Mouse (Mus musculus) urinary bladder, postnatal 14 days (tissue): ENCODE results near the gene Gm42674.

ENCODE experiments used
- DNase-seq: peaks from one replicate; pipeline ENCODE4 v3.0.0; 2021; ENCODE audit warnings: low spot score

The Gm42674 gene

DNA sequence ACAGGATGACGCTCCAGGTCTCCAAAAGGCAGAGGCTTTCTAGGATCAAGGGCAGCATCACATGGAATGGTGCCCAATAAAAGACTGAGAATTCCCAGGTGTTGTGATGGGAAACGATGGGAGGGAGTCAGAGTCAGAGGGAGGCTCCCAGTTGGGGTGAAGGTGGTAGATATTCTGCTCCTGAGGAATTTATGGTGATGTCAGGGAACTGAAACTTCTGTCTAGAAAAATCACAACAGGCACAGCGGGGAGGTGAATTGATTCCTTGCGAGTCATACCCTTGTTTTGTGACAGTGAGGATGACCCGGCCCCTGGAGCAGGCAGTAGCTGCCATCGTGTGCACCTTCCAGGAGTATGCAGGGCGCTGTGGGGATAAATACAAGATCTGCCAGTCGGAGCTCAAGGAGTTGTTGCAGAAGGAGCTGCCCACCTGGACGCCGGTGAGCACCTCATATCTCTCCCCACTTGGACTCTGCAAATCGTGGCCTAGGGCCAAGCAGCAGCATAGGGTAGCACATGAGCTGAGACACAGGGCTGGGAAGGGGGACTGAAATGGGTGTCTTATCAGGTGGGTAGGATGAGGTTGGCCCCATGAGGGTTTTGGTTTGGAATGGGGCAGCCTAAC lies at the start of gene Gm42674:
Gm42674 (plus strand) TSS at position 419 of the 625 bp plus-strand sequence.
- DNase-seq, result peak; percentile 5

DNA sequence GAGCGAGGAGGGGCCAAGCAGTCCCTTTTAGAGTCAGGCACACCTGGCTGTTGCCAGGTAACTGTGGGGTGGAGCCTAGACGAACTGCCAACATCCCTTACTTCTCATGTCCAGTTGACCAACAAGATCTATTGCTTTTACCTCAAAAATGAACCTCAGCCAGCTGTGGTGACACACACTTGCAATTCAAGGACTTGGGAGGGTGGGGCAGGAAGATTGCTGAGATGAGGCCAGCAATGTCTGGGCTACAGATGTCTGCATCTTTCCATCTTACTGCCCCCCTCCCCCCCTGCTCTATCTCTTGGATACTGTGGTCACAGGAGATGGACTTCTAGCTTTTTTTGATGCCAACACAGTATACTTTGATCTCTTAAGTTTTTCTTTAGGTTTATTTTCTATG lies 49.5 kb upstream of the Gm42674 start:
- DNase-seq, result no peak

DNA sequence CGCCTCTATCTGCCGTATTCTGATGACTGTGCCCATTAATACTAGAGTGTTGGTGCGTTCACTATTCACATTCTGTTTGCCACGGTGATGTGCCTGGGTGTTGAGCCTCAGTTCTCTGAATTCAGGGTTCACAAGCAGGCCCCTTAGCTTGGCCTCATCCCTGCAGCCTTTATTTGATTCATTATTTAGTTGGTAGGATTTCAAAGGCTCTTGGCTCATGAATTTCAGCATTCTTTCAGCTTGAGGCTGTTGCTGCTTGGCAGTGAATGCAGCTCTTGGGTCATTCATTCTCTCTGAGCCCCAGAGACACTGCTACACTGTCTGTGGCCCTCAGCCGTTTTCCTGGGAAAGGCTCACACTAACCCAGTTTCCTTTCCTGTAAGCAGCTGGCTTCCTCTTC lies 45.8 kb upstream of the Gm42674 start:
- no peak for DNase-seq

- no peak for DNase-seq
Observed at GRCm38 (mm10) chr3:90560008-90560628, 41.6 kb upstream of the Gm42674 start, which contains the start of gene S100a3. Gene S100a3, plus strand, starts transcription at chr3:90560578.

- peak; percentile 35 for DNase-seq
Observed at GRCm38 (mm10) chr3:90574691-90575090, 27.0 kb upstream of the Gm42674 start.

GRCm38 (mm10) chr3:90575320-90575719 lies 26.4 kb upstream of the Gm42674 start:
- DNase-seq, result no peak

DNA sequence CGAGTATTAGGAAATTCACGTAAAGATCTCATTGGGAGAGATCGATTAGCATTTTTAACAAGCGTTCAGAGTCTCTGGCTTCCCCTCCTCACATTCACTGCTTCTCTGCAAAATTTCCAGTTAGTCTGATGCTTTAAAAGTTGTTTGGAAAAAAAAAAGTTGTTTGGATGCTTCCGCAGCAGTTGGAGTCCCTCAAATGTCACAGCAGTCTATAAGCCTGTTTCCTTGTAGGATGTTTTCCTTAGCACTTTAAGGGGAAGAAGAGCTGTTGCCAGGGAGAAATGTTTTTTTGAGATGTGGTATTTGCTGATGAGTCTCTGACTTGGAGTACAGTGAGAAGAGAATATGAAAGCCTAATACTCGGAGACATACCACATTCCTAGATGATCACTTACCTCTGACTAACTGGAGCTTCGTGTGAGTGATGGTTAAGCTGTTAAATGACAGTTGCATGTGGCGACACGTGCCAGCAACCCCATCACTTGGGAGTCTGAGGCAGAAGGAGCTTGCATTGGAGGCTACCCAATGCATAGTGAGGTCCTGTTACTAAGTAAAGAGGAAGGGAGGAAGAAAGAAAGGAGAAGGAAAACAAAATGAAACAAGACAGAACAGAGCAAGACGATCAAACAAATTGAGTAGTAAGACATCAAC lies 25.2 kb upstream of the Gm42674 start:
- no peak for DNase-seq

GRCm38 (mm10) chr3:90579433-90579832 lies 22.3 kb upstream of the Gm42674 start:
- DNase-seq, result no peak

DNA sequence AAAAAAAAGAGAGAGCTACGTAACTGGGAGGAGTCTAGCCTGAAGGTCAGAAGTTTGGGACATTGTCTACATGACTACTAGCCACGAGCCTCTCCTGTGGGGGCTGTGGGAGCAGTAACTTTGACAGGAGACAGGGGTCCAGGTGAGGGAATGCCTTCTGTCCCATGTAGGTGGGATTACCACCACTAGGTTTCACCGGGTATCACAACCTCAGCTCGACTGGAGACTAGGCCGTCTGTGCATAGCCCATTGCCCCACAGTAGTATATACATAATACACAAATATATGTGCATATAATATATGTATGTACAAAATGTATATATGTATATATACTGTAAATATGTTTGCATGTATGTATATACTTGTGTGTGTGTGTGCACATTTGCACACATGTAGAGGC lies 20.6 kb upstream of the Gm42674 start:
- DNase-seq, result no peak

DNA sequence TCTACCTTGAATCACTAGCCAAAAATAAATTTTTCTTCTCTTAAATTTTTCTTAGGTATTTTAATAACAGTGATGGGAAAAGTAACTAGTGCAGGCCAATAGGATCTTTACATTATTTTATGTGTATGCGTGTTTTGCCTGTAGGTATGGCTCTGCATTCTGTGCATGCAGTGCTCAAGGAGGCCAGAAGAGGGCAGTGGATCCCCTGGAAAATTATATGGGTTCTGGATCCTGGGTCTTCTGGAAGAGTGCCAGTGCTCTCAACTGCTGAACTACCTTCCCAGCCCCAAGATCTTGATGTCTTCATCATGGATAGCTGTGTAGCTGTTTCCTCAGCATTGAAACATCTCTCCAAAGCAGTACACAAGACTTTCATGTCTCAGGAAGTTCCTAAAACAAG lies 19.5 kb upstream of the Gm42674 start:
- no peak for DNase-seq

DNA sequence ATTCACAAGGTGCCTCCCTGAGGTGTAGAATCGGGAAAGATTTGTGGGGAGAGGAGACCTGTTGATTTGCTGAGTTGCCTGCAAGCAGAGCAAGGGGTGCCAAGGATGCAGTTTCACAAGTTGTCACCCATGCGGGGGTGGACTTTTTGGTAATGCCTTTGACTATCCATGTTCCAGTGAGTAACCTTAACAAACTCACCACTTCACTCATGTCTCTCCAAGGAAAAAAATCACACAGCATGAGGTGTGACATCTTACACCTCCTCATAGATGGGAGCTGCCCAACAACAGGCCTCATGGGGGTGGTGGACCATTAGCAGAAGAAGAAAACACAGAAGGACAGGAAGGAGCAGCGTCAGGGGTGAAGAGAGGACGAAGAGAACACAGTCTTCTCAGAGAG lies 19.1 kb upstream of the Gm42674 start:
- no peak for DNase-seq

DNA sequence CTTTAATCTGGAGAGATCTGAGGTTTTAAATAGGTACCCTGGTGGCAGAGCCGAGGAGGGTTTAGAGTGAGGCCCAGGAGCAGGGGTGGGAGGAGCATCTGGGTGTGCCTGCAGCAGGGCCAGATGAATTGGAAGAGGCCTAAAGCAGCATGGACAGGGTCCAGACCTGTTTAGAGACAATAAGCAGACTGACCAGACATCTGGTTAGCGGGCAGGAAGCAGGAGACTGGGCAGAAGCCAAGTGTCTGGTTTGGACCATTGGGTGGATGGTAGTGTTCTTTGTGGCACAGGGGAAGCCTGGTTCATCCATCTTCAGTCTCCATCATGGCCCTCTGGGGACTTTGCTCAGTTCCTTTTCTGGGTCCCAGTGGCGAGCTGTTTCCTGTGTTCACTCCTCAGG lies 17.8 kb upstream of the Gm42674 start:
- DNase-seq, result no peak

GRCm38 (mm10) chr3:90585595-90585994 lies 16.1 kb upstream of the Gm42674 start:
- DNase-seq, result peak; percentile 76

DNA sequence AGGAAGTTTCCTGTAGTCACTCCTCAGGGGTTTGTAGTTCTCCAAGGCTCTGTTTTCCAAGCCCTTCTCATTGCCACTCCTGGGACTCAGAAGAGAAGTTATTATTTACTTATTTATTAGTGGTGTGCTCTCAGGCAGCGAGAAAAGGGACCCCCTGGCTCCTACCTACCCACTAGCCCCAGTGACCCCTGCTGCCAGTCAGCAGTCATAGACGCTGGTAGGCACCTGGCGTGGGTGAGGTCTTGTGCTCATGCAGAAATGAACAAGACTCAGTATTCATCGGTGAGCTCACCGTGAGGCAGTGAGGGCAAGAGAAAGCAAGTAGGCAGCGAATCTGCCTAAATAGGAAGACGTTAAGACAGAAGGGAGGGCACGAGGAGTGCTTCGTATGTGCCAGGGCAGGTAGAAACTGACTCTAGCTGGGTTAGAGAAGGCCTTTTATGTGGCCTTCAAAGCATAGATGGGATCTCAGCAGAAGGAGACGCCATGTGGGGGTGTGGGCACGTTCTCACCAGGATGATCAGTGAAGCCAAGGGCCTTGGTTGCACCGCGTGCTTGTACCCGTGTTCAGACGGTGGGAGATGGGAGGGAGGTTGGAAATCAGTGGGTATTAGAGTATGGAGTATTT lies 15.6 kb upstream of the Gm42674 start:
- DNase-seq, result peak; percentile 14

GRCm38 (mm10) chr3:90586906-90587305 lies 14.8 kb upstream of the Gm42674 start:
- DNase-seq, result peak; percentile 96

DNA sequence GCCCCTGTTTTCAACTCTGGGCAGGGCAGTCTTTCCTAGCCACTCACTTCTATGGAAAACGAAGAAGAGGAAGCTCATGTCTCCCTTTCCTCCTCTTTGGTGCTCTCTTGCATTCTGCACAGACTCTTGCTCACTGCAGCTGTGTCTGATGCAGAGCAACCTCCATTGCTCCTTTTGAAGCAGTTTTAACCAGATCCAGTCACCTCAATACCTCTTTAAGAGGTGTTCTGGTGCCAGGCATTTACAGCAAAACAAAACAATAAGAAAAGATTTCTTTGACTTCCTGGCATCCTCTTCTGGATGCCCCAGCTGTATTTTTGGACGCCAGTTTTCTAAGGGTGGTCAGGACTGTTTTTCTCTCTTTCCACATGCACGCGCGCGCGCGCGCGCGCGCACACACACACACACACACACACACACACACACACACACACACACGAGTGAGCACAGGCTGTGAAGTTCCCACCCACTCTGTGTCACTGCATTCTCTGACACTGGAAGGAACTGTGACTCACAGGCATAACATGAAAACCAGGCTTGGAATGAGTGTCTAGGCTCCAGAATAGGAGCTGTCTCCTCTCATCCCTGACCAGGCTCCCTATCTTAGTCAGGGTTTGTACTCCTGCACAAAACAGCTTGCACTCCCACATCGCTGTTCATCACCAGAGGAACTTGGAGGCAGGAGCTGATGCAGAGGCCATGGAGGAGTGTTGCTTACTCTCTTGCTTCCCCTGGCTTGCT lies 14.2 kb upstream of the Gm42674 start:
- peak; percentile 70 for DNase-seq

DNA sequence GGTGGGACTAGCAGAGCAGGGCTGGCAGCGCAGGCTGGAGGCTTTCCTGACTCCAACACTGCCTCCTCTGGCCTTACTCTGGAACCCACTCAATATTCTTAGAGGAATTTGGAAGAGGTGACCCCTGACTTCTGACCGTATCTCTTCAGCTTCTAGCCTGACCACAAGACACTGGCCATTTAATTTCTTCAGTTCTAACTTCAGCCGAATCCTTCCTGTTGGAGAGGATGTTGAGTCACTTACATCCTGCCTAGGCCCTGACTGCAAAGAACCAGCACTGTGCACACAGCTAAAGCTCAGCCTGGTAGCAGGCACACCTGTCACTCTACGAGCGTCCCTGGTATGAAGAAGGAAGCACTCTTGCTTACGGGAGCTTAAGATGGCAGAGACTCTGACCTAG lies 12.3 kb upstream of the Gm42674 start:
- no peak for DNase-seq

DNA sequence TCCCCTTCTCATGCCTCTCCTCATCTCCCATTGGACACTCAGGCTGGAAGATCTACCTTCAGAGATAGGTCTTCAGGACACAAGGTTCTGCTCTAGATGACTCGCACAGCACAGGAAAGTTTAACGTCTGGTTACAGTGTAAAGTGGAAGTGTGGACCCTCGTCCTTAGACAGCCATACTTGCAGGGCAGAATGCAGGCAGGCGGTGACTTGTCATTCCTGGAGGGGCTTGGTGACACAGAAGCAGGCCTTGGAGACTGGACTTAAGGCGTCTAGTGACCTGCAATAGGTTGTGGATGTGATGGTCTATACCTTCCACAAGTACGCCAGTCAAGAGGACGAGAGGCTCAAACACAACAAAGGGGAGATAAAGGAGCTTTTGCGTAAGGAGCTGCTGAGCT lies 11.8 kb upstream of the Gm42674 start, which contains the start of gene S100a2:
S100a2 (plus strand) TSS at position 301 of the 400 bp plus-strand sequence.
- no peak for DNase-seq

DNA sequence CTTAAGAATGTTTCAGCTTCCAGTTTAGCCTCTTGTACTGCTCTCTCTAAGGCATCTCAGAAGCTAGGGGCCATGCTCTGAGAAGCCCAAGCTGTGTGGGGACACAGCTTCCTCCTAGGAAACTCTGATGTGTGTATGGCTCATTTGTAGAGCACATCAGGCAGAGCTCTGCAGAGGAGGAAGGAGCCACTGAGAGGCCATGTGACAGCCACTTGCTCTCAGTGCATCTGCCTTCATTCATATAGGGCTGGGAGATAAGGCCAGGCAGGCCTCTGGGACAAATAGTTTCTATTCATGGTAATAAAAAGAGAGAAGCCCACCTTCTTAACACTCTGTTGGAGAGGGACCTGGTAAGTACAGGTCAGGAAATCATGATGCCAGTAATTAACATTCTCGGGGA lies 7.2 kb upstream of the Gm42674 start:
- DNase-seq, result no peak

DNA sequence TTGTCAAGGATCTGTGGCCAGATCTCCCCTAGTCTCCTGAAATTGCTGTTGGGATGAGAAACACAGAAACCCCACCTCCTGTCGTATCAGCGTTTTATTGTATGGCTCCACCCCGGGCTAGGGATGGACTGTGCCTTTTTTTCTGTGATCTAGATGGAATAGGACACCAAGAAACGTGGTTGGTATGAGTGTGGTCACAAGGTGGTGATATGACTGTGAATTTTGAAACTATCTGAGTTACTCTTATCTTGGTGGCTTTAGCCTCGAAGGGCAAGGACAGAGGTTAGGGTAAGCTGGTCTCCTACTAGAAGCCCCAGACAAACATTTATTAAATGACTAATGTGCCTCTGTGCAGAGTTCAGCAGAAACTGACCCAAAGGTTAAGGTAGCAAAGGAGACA lies 6.1 kb upstream of the Gm42674 start:
- DNase-seq, result no peak

GRCm38 (mm10) chr3:90596810-90597209 lies 4.9 kb upstream of the Gm42674 start:
- peak; percentile 7 for DNase-seq

GRCm38 (mm10) chr3:90597736-90598135 lies 4.0 kb upstream of the Gm42674 start:
- peak; percentile 10 for DNase-seq
